Mouse (Mus musculus): ENCODE data around the gene Gm15155.

DNA sequence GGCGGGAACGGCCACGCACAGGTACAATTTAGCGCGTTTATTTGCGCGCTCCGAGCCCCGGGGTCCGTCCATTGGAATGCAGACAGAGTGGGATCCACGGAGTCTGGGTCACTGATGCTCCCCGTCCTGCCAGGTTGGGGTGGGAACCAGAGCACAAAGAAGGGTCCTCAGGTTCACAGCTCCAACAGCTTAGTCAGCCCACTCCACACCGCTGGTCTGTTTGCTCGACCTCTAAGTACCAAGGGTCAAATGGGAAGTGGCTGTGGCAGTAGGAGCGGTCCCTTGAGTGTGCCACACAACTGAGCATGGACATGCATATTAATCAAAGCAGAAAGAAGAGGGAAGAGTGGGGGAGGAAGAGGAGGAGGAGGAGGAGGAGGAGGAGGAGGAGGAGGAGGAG, 354 bp downstream of the Gm15155 start:
- TF ChIP-seq CTCF (IDR thresholded peaks at IDR 0.05; ENCODE audit: extremely low read depth, insufficient read depth, insufficient read length, insufficient replicate concordance) = no peak
- no peak for TF ChIP-seq POLR2A (IDR thresholded peaks at IDR 0.05; ENCODE audit: low read depth, low read length)

Data from spleen, adult 2 months (tissue).